Mouse (Mus musculus) heart, adult 2 months (tissue): ENCODE data around the gene Lyzl4. TPM values are rescaled to one million over a fixed set of nuclear protein-coding genes. Genes with fewer than 3 reads are reported as not detected.
A peak's percentile ranks its signal among the peaks of the same experiment; 100 is the strongest.

Source experiments
- DNase-seq, 2 experiments: peaks; one replicate each; pipeline ENCODE4 v3.0.0; 2021
- H3K27ac ChIP-seq: fragments of 200-600 bp; 2 replicates; pipeline ENCODE4 v1.8.1; 2022
- H3K27me3 ChIP-seq: fragments of 200-500 bp; 2 replicates; pipeline ENCODE4 v1.6.1; 2012; ENCODE audit warnings: mild to moderate bottlenecking, low read length, inconsistent platforms, mixed read lengths; ENCODE audit not compliant: control insufficient read depth, insufficient read depth
- H3K36me3 ChIP-seq: fragments of 200-500 bp; 2 replicates; pipeline ENCODE4 v1.6.1; 2012; ENCODE audit warnings: low read length, inconsistent platforms; ENCODE audit not compliant: control insufficient read depth, insufficient read depth
- H3K4me1 ChIP-seq: fragments of 200-500 bp; 2 replicates; pipeline ENCODE4 v1.6.1; 2011; ENCODE audit warnings: low read length; ENCODE audit not compliant: control insufficient read depth, insufficient read depth
- H3K4me3 ChIP-seq: fragments of 200-600 bp; 2 replicates; pipeline ENCODE4 v1.8.1; 2022
- H3K79me2 ChIP-seq: fragments of 200-500 bp; replicated peaks from 2 replicates; pipeline ENCODE4 v1.6.1; 2012; ENCODE audit warnings: mild to moderate bottlenecking, inconsistent platforms, low read length, moderate library complexity, mixed read lengths; ENCODE audit not compliant: control insufficient read depth, insufficient read depth
- H3K9ac ChIP-seq: fragments of 200-500 bp; 2 replicates; pipeline ENCODE4 v1.6.1; 2012; ENCODE audit warnings: low read depth, mild to moderate bottlenecking, control low read depth, inconsistent platforms, low read length, mixed read lengths
- CTCF ChIP-seq: fragments of 200-600 bp; IDR thresholded peaks from 2 replicates; pipeline ENCODE4 v1.8.1; 2022; ENCODE audit warnings: antibody characterized with exemption, mild to moderate bottlenecking, moderate library complexity
- EP300 ChIP-seq: fragments of 200-500 bp; IDR thresholded peaks from 2 replicates; pipeline ENCODE4 v1.6.1; 2011; ENCODE audit warnings: low read depth, low read length, control low read depth; ENCODE audit not compliant: insufficient read depth
- POLR2A ChIP-seq: fragments of 200-500 bp; IDR thresholded peaks from 2 replicates; pipeline ENCODE4 v1.6.1; 2011; ENCODE audit warnings: mild to moderate bottlenecking, low read depth, low read length, control low read depth; ENCODE audit not compliant: insufficient read depth
- WGBS: fragments of 180-500 bp; shearing (Covaris S2); methylation state at CpG from one replicate; pipeline ENCODE4 v1.1.7; 2018; 5-methylcytosine and 5-hydroxymethylcytosine counted together
- intact Hi-C: fragments of 180-260 bp; cut with DNase I; formaldehyde crosslinking; loops from one replicate; pipeline ENCODE4 v1.15.1; 2025
- polyA plus RNA-seq: library from polyadenylated mRNA; depleted of rRNA; stranded (reverse); fragments of >200 nt; gene quantifications from 2 replicates; pipeline ENCODE4 v1.2.3, GENCODE M21; 2012
- total RNA-seq, 2 experiments: library from RNA; stranded (reverse); gene quantifications; 2 replicates each; pipeline ENCODE4 v1.2.3; 2021

Lyzl4 gene
- total and polyA plus RNA-seq, 3 experiments, result 0.12 TPM; not detected in 2

- TF ChIP-seq EP300 (no peak), POLR2A (no peak), CTCF (no peak)
- Histone ChIP-seq H3K9ac (no peak overlapping the region), H3K4me1 (peaks cover 3% of the 10 kb centered on the region), H3K27me3 (no peaks in the 10 kb centered on the region), H3K36me3 (no peaks in the 10 kb centered on the region), H3K79me2 (no peaks in the 10 kb centered on the region), H3K27ac (no peak overlapping the region), H3K4me3 (no peak overlapping the region)
- peak in 1 of 2 experiments; percentile 41 for DNase-seq
- intact Hi-C loops, result no loop called here
- 50% methylated on average over 13 of the region's 13 CpGs for WGBS
These were observed 48.8 kb downstream of the Lyzl4 start for GRCm38 (mm10) chr9:121592948-121593550.

- H3K27me3 ChIP-seq, result no peaks in the 10 kb centered on the region
- peaks cover 3% of the 10 kb centered on the region for H3K4me1 ChIP-seq
- no peak overlapping the region for H3K4me3 ChIP-seq
- no peaks in the 10 kb centered on the region for H3K79me2 ChIP-seq
- intact Hi-C loops, result no loop called here
- no peak overlapping the region for H3K9ac ChIP-seq
- no peak for TF ChIP-seq CTCF
- no peaks in the 10 kb centered on the region for H3K36me3 ChIP-seq
- no peak overlapping the region for H3K27ac ChIP-seq
- no peak for DNase-seq
- 61% methylated on average over 2 of the region's 2 CpGs for WGBS
These were observed 52.4 kb downstream of the Lyzl4 start for GRCm38 (mm10) chr9:121589533-121589932.

GRCm38 (mm10) chr9:121574380-121574779, 67.5 kb downstream of the Lyzl4 start:
- intact Hi-C loops, result no loop called here
- H3K4me3 ChIP-seq, result no peak overlapping the region
- H3K79me2 ChIP-seq, result no peaks in the 10 kb centered on the region
- no peak overlapping the region for H3K27ac ChIP-seq
- DNase-seq, result no peak
- H3K4me1 ChIP-seq, result no peaks in the 10 kb centered on the region
- no peak for TF ChIP-seq CTCF
- no peak for TF ChIP-seq POLR2A
- TF ChIP-seq EP300, result no peak
- H3K27me3 ChIP-seq, result no peaks in the 10 kb centered on the region; the same call in 1 of the 2 replicates
- H3K36me3 ChIP-seq, result no peaks in the 10 kb centered on the region
- no peak overlapping the region for H3K9ac ChIP-seq
- 53% methylated on average over 5 of the region's 5 CpGs for WGBS

GRCm38 (mm10) chr9:121568451-121568850, 73.4 kb downstream of the Lyzl4 start:
- 26% methylated on average over 1 of the region's 1 CpGs for WGBS

GRCm38 (mm10) chr9:121566387-121566786, 75.5 kb downstream of the Lyzl4 start:
- Histone ChIP-seq H3K36me3 (no peaks in the 10 kb centered on the region), H3K27ac (no peak overlapping the region), H3K79me2 (no peaks in the 10 kb centered on the region), H3K4me3 (no peak overlapping the region), H3K9ac (no peak overlapping the region), H3K27me3 (no peaks in the 10 kb centered on the region; the same call in 1 of the 2 replicates), H3K4me1 (no peaks in the 10 kb centered on the region)
- TF ChIP-seq CTCF, result no peak
- no peak for TF ChIP-seq EP300
- TF ChIP-seq POLR2A, result no peak
- no peak for DNase-seq
- intact Hi-C loops, result no loop called here
- 79% methylated on average over 7 of the region's 7 CpGs for WGBS

More at GRCm38 (mm10) chr9:121568451-121568850, 73.4 kb downstream of the Lyzl4 start:
- H3K36me3 ChIP-seq, result no peaks in the 10 kb centered on the region
- no peak overlapping the region for H3K9ac ChIP-seq
- DNase-seq, result no peak
- no peak overlapping the region for H3K4me3 ChIP-seq
- TF ChIP-seq EP300 (no peak), POLR2A (no peak), CTCF (no peak)
- intact Hi-C loops, result no loop called here
- H3K79me2 ChIP-seq, result no peaks in the 10 kb centered on the region
- H3K27ac ChIP-seq, result no peak overlapping the region
- no peaks in the 10 kb centered on the region; the same call in 1 of the 2 replicates for H3K27me3 ChIP-seq
- H3K4me1 ChIP-seq, result no peaks in the 10 kb centered on the region

- no peaks in the 10 kb centered on the region for H3K4me1 ChIP-seq
- WGBS, result 78% methylated on average over 7 of the region's 7 CpGs
- no peak overlapping the region for H3K27ac ChIP-seq
- no peaks in the 10 kb centered on the region for H3K79me2 ChIP-seq
- H3K27me3 ChIP-seq, result no peaks in the 10 kb centered on the region
- intact Hi-C loops, result no loop called here
- no peaks in the 10 kb centered on the region for H3K36me3 ChIP-seq
- no peak for TF ChIP-seq EP300
- no peak for TF ChIP-seq CTCF
- no peak for TF ChIP-seq POLR2A
- no peak overlapping the region for H3K4me3 ChIP-seq
- no peak for DNase-seq
- H3K9ac ChIP-seq, result no peak overlapping the region
These were observed 78.6 kb downstream of the Lyzl4 start for GRCm38 (mm10) chr9:121563276-121563675.
